Comparison of ENCODE assay signal across 35 mouse cellular contexts in genomic region chr17:56871767-56872166, GRCm38 (mm10). TPM values are rescaled to one million over a fixed set of nuclear protein-coding genes. Genes with fewer than 3 reads are reported as not detected.
"Had no signal": no experiment of that assay in that cellular context is flagged by ENCODE, and none has a peak within 500 bp of the region (broad histone marks: within the 10 kb centered on the region; RNA-seq: fewer than 3 reads in every experiment).

No protein-coding gene starts in this region.

- ATAC-seq: hindbrain, embryonic 16.5 days; inflammation-experienced regulatory T-cells, adult 6 months; intestine, embryonic 15.5 days; intestine, postnatal 0 days had no signal

- H3K9ac ChIP-seq: heart, embryonic 13.5 days; heart, embryonic 15.5 days; hindbrain, embryonic 12.5 days; hindbrain, embryonic 14.5 days; intestine, embryonic 15.5 days; limb, embryonic 12.5 days; liver, embryonic 13.5 days had no signal

- H3K27ac ChIP-seq: gastrocnemius, adult 2 months; heart, embryonic 10.5 days; heart, embryonic 13.5 days; heart, embryonic 15.5 days; hindbrain, embryonic 10.5 days; hindbrain, embryonic 12.5 days; hindbrain, embryonic 14.5 days; intestine, embryonic 15.5 days; layer of hippocampus, adult 2 months; left cerebral cortex, adult 2 months; limb, embryonic 10.5 days; limb, embryonic 12.5 days; liver, embryonic 13.5 days had no signal

- H3K4me1 ChIP-seq: heart, embryonic 10.5 days; heart, embryonic 13.5 days; heart, embryonic 15.5 days; hindbrain, embryonic 10.5 days; hindbrain, embryonic 12.5 days; intestine, embryonic 15.5 days; limb, embryonic 10.5 days; limb, embryonic 12.5 days had no signal

- H3K9me3 ChIP-seq: heart, embryonic 15.5 days; intestine, embryonic 15.5 days; limb, embryonic 10.5 days had no signal

- H3K27me3 ChIP-seq: heart, embryonic 13.5 days; heart, embryonic 15.5 days; hindbrain, embryonic 12.5 days; intestine, embryonic 15.5 days; limb, embryonic 12.5 days; liver, embryonic 13.5 days had no signal

- DNase-seq: gastrocnemius, adult 2 months; gastrocnemius, postnatal 10 days; gastrocnemius, postnatal 36 days; heart, adult 18-20 months; heart, postnatal 14 days; heart, postnatal 4 days; kidney, adult 2 months; kidney, adult 9 months; kidney, postnatal 10 days; kidney, postnatal 25 days; kidney, postnatal 4 days; liver; liver, embryonic 13.5 days had no signal

- H3K36me3 ChIP-seq: heart, embryonic 10.5 days; heart, embryonic 13.5 days; heart, embryonic 15.5 days; hindbrain, embryonic 10.5 days; hindbrain, embryonic 12.5 days; intestine, embryonic 15.5 days; limb, embryonic 10.5 days; limb, embryonic 12.5 days; liver, embryonic 13.5 days had no signal

- H3K4me2 ChIP-seq: heart, embryonic 13.5 days; heart, embryonic 15.5 days; hindbrain, embryonic 12.5 days; hindbrain, embryonic 14.5 days; intestine, embryonic 15.5 days; limb, embryonic 12.5 days; liver, embryonic 11.5 days; liver, embryonic 13.5 days had no signal

- H3K4me3 ChIP-seq: gastrocnemius, adult 2 months; heart, embryonic 10.5 days; heart, embryonic 13.5 days; heart, embryonic 15.5 days; hindbrain, embryonic 10.5 days; hindbrain, embryonic 12.5 days; intestine, embryonic 15.5 days; layer of hippocampus, adult 2 months; left cerebral cortex, adult 2 months; limb, embryonic 10.5 days; limb, embryonic 12.5 days; liver, embryonic 13.5 days had no signal

RNA-seq across cellular contexts. Expression of gene Acsbg2, which starts 2.5 kb away (rescaled TPM):
- total RNA-seq: gastrocnemius, adult 2 months; gastrocnemius, postnatal 10 days; gastrocnemius, postnatal 36 days; heart, adult 18-20 months; heart, adult 8-10 months; heart, postnatal 14 days; heart, postnatal 4 days; layer of hippocampus, adult 2 months; layer of hippocampus, postnatal 10 days; layer of hippocampus, postnatal 25 days; left cerebral cortex, adult 2 months; left cerebral cortex, postnatal 14 days; left cerebral cortex, postnatal 36 days had no signal
- polyA plus RNA-seq: heart, embryonic 10.5 days; heart, embryonic 13.5 days; heart, embryonic 15.5 days; hindbrain, embryonic 10.5 days; hindbrain, embryonic 12.5 days; hindbrain, embryonic 14.5 days; hindbrain, embryonic 16.5 days; inflammation-experienced regulatory T-cells, adult 6 months; intestine, embryonic 15.5 days; intestine, postnatal 0 days; kidney, embryonic 16.5 days; limb, embryonic 10.5 days; limb, embryonic 12.5 days; limb, embryonic 14.5 days; liver, embryonic 11.5 days; liver, embryonic 13.5 days had no signal

RNA-seq across cellular contexts. Expression of gene 1700061G19Rik, which starts 3.5 kb away (rescaled TPM):
- total RNA-seq: gastrocnemius, adult 2 months; gastrocnemius, postnatal 36 days; heart, adult 18-20 months; heart, adult 8-10 months; heart, postnatal 14 days; left cerebral cortex, adult 2 months had no signal
